Mouse (Mus musculus) forelimb bud, embryonic 11.5 days (tissue): ENCODE results near the gene Tpx2.

ENCODE experiments used
- DNase-seq: peaks from one replicate; pipeline ENCODE4 v3.0.0-alpha.2; 2012; ENCODE audit warnings: low read depth, low spot score

Gene Tpx2

GRCm38 (mm10) chr2:152943568-152943967 is 95.8 kb downstream of the Tpx2 start:
- no peak for DNase-seq

GRCm38 (mm10) chr2:152944013-152944412 is 96.2 kb downstream of the Tpx2 start:
- no peak for DNase-seq
